Mouse (Mus musculus) limb, embryonic 13.5 days (tissue): Measurements from ENCODE around the gene Evi2a. TPM values are rescaled to one million over a fixed set of nuclear protein-coding genes. Genes with fewer than 3 reads are reported as not detected.
A peak's percentile ranks its signal among the peaks of the same experiment; 100 is the strongest.

Experiments used
- ATAC-seq: fragments of 200-750 bp; cut with Nextera tagmentation; 2 replicates; pipeline ENCODE4 v1.8.0; 2017; ENCODE audit warnings: low read depth, moderate number of reproducible peaks, moderate TSS enrichment; ENCODE audit not compliant: low FRiP score
- H3K27ac ChIP-seq: fragments of 300-500 bp; sonication (generic); 2 replicates; pipeline ENCODE4 v1.5.1; 2015; ENCODE audit warnings: inconsistent platforms, mild to moderate bottlenecking, moderate library complexity
- H3K27me3 ChIP-seq: fragments of 300-500 bp; sonication (generic); 2 replicates; pipeline ENCODE4 v1.6.1; 2015; ENCODE audit warnings: mild to moderate bottlenecking, inconsistent platforms
- H3K36me3 ChIP-seq: fragments of 300-500 bp; sonication (generic); 2 replicates; pipeline ENCODE4 v1.6.1; 2015; ENCODE audit warnings: inconsistent platforms, mild to moderate bottlenecking, moderate library complexity
- H3K4me1 ChIP-seq: fragments of 300-500 bp; sonication (generic); 2 replicates; pipeline ENCODE4 v1.6.1; 2015; ENCODE audit warnings: inconsistent platforms
- H3K4me2 ChIP-seq: fragments of 300-500 bp; sonication (generic); replicated peaks from 2 replicates; pipeline ENCODE4 v1.6.1; 2015; ENCODE audit warnings: inconsistent platforms, mild to moderate bottlenecking, moderate library complexity
- H3K4me3 ChIP-seq: fragments of 300-500 bp; sonication (generic); 2 replicates; pipeline ENCODE4 v1.5.1; 2015; ENCODE audit warnings: moderate library complexity, mild to moderate bottlenecking, inconsistent platforms
- H3K9ac ChIP-seq: fragments of 300-500 bp; sonication (generic); 2 replicates; pipeline ENCODE4 v1.6.1; 2015; ENCODE audit warnings: mild to moderate bottlenecking, inconsistent platforms
- H3K9me3 ChIP-seq: fragments of 300-500 bp; sonication (generic); 2 replicates; pipeline ENCODE4 v1.6.1; 2016; ENCODE audit warnings: inconsistent platforms
- WGBS: fragments of 180-500 bp; shearing (Covaris S2); methylation state at CpG from one replicate; pipeline ENCODE4 v1.1.7; 2015; 5-methylcytosine and 5-hydroxymethylcytosine counted together
- polyA plus RNA-seq: library from polyadenylated mRNA; unstranded; fragments of >200 nt; fragmentation: Nextera tagmentation; extraction: Ambion mirVana; gene quantifications from 2 replicates; pipeline ENCODE4 v1.2.1, GENCODE M21; 2015

Evi2a gene
- polyA plus RNA-seq, 1 experiment from 2014 or later: 4.0 TPM

GRCm38 (mm10) chr11:79533950-79534690, 3.7 kb upstream of the Evi2a start:
- H3K36me3 ChIP-seq: peaks cover 56% of the 10 kb centered on the region
- no peak overlapping the region for H3K9ac ChIP-seq
- 84% methylated on average over 8 of the region's 8 CpGs for WGBS
- H3K27me3 ChIP-seq: no peaks in the 10 kb centered on the region
- no peak overlapping the region for H3K4me3 ChIP-seq
- H3K9me3 ChIP-seq: no peaks in the 10 kb centered on the region
- no peak overlapping the region for H3K4me2 ChIP-seq
- peaks cover 6% of the 10 kb centered on the region for H3K4me1 ChIP-seq
- peak overlapping the region; percentile 52 for H3K27ac ChIP-seq
- no peak for ATAC-seq

- H3K27me3 ChIP-seq: no peaks in the 10 kb centered on the region
- no peak overlapping the region for H3K9ac ChIP-seq
- no peak for ATAC-seq
- WGBS: 84% methylated on average over 6 of the region's 6 CpGs
- no peak overlapping the region for H3K27ac ChIP-seq
- no peaks in the 10 kb centered on the region for H3K9me3 ChIP-seq
- peaks cover 59% of the 10 kb centered on the region for H3K36me3 ChIP-seq
- no peak overlapping the region for H3K4me2 ChIP-seq
- peaks cover 6% of the 10 kb centered on the region for H3K4me1 ChIP-seq
- H3K4me3 ChIP-seq: no peak overlapping the region
These were observed 2.9 kb upstream of the Evi2a start for GRCm38 (mm10) chr11:79533311-79533710.

- 85% methylated on average over 4 of the region's 4 CpGs for WGBS
- no peak overlapping the region for H3K4me3 ChIP-seq
- no peak for ATAC-seq
- H3K36me3 ChIP-seq: peaks cover 54% of the 10 kb centered on the region
- H3K4me2 ChIP-seq: no peak overlapping the region
- peaks cover 6% of the 10 kb centered on the region for H3K4me1 ChIP-seq
- no peaks in the 10 kb centered on the region for H3K9me3 ChIP-seq
- H3K27ac ChIP-seq: no peak overlapping the region
- H3K9ac ChIP-seq: no peak overlapping the region
- no peaks in the 10 kb centered on the region for H3K27me3 ChIP-seq
These were observed 1.1 kb upstream of the Evi2a start for GRCm38 (mm10) chr11:79531485-79531884.

- ATAC-seq: no peak
- WGBS: 86% methylated on average over 11 of the region's 11 CpGs
- H3K9ac ChIP-seq: no peak overlapping the region
- no peaks in the 10 kb centered on the region for H3K9me3 ChIP-seq
- H3K27ac ChIP-seq: no peak overlapping the region
- H3K4me1 ChIP-seq: peaks cover 6% of the 10 kb centered on the region
- H3K4me2 ChIP-seq: no peak overlapping the region
- peaks cover 48% of the 10 kb centered on the region for H3K36me3 ChIP-seq
- H3K4me3 ChIP-seq: no peak overlapping the region
- no peaks in the 10 kb centered on the region for H3K27me3 ChIP-seq
These were observed 365 bp upstream of the Evi2a start for GRCm38 (mm10) chr11:79530774-79531173.

DNA sequence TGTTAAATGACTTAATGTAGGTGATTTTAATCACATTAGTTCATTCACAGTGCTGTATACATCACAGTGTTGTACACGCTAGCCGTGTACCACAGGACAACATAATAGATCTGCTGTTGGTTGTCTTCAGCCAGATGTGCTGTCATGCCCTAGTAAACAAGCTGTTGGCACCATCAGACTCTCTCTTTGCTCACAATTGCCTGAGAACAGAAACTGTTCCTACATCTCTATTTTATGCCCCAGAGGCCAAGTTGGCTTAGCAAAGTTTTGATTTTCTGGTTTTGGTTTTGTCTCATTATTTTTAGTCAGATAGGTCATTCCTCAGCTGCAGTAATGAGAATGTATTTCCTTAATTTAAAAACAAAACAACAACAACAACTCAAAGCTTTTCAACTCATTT, 673 bp downstream of the Evi2a start:
- H3K9me3 ChIP-seq: no peaks in the 10 kb centered on the region
- H3K4me2 ChIP-seq: no peak overlapping the region
- peaks cover 6% of the 10 kb centered on the region for H3K4me1 ChIP-seq
- H3K36me3 ChIP-seq: peaks cover 49% of the 10 kb centered on the region
- 96% methylated on average over 2 of the region's 2 CpGs for WGBS
- H3K27ac ChIP-seq: no peak overlapping the region
- no peak for ATAC-seq
- H3K9ac ChIP-seq: no peak overlapping the region
- no peak overlapping the region for H3K4me3 ChIP-seq
- no peaks in the 10 kb centered on the region for H3K27me3 ChIP-seq

- no peak overlapping the region for H3K27ac ChIP-seq
- peaks cover 49% of the 10 kb centered on the region for H3K36me3 ChIP-seq
- ATAC-seq: no peak
- no peak overlapping the region for H3K9ac ChIP-seq
- H3K4me3 ChIP-seq: no peak overlapping the region
- no peak overlapping the region for H3K4me2 ChIP-seq
- peaks cover 4% of the 10 kb centered on the region for H3K4me1 ChIP-seq
- H3K9me3 ChIP-seq: no peaks in the 10 kb centered on the region
- H3K27me3 ChIP-seq: no peaks in the 10 kb centered on the region
- 96% methylated on average over 6 of the region's 6 CpGs for WGBS
These were observed 1.2 kb downstream of the Evi2a start for GRCm38 (mm10) chr11:79529226-79529625.

- no peaks in the 10 kb centered on the region for H3K4me1 ChIP-seq
- no peak overlapping the region for H3K9ac ChIP-seq
- no peak overlapping the region for H3K4me2 ChIP-seq
- no peak for ATAC-seq
- no peaks in the 10 kb centered on the region for H3K9me3 ChIP-seq
- no peak overlapping the region for H3K27ac ChIP-seq
- WGBS: 91% methylated on average over 3 of the region's 3 CpGs
- H3K36me3 ChIP-seq: peaks cover 47% of the 10 kb centered on the region
- no peak overlapping the region for H3K4me3 ChIP-seq
- no peaks in the 10 kb centered on the region for H3K27me3 ChIP-seq
These were observed 1.8 kb downstream of the Evi2a start for GRCm38 (mm10) chr11:79528601-79529000.

- Histone ChIP-seq H3K4me1 (no peaks in the 10 kb centered on the region), H3K9me3 (no peaks in the 10 kb centered on the region), H3K27me3 (no peaks in the 10 kb centered on the region), H3K36me3 (peaks cover 43% of the 10 kb centered on the region), H3K4me2 (no peak overlapping the region), H3K27ac (no peak overlapping the region), H3K4me3 (no peak overlapping the region), H3K9ac (no peak overlapping the region)
- ATAC-seq: no peak
- 93% methylated on average over 5 of the region's 5 CpGs for WGBS
These were observed 2.5 kb downstream of the Evi2a start for GRCm38 (mm10) chr11:79527739-79528384.

DNA sequence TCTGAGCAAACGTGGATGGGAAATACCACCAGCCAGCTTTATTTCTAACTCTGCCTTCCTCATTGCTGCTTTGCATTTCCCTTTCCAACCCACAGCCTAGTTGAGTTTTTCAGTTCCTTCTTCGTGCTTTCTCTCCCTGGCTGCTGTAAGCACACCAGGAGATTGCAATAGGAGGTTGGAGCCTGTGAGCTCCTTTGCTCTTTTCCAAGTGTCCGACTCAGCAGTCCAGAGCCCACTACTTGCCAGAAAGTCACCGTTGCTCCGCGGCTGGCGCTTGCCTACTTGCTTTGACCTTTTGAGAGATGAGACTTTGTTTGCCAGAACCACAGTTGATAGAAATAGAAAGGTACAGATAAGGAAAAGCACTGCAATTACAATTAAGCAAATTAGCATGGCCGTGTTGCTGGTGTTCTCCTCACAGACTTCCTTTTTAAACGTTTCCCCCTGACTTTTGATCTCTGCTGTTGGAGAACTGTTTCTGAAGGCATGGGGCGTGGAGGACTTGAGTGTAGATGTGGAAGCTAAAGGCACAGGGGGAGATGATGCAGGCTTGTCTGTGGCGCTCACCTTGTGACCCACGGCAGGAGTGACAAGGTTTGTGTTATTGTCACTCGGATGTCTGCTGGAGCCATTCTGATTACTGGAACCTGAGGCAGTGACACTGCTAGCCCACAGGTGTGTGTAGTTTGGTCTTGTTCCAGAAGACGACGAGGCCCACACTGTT, 3.2 kb downstream of the Evi2a start:
- 81% methylated on average over 15 of the region's 15 CpGs for WGBS
- no peak for ATAC-seq
- H3K4me3 ChIP-seq: no peak overlapping the region
- no peaks in the 10 kb centered on the region for H3K27me3 ChIP-seq
- no peaks in the 10 kb centered on the region for H3K9me3 ChIP-seq
- H3K36me3 ChIP-seq: peaks cover 39% of the 10 kb centered on the region
- no peak overlapping the region for H3K4me2 ChIP-seq
- H3K9ac ChIP-seq: no peak overlapping the region
- H3K4me1 ChIP-seq: no peaks in the 10 kb centered on the region
- no peak overlapping the region for H3K27ac ChIP-seq

- H3K4me1 ChIP-seq: no peaks in the 10 kb centered on the region
- ATAC-seq: no peak
- H3K27ac ChIP-seq: no peak overlapping the region
- no peak overlapping the region for H3K9ac ChIP-seq
- H3K4me3 ChIP-seq: no peak overlapping the region
- 93% methylated on average over 3 of the region's 3 CpGs for WGBS
- peaks cover 35% of the 10 kb centered on the region for H3K36me3 ChIP-seq
- no peaks in the 10 kb centered on the region for H3K9me3 ChIP-seq
- H3K4me2 ChIP-seq: no peak overlapping the region
- H3K27me3 ChIP-seq: no peaks in the 10 kb centered on the region
These were observed 3.9 kb downstream of the Evi2a start for GRCm38 (mm10) chr11:79526549-79526948.

DNA sequence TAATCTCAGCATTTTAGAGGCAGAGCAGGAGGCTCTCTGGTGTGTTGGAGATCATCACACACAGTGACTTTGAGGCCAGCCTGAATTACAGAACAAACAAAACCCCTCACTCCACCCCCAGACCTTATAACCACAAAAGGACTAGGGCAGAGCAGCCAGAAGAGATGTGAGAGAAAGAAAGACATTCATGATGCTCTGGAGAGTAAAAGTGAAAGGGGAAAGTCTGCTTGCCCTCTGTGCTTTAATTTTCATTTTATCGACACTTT, 6.2 kb downstream of the Evi2a start:
- no peak overlapping the region for H3K27ac ChIP-seq
- H3K4me2 ChIP-seq: no peak overlapping the region
- 86% methylated on average over 1 of the region's 1 CpGs for WGBS
- no peak overlapping the region for H3K9ac ChIP-seq
- H3K27me3 ChIP-seq: no peaks in the 10 kb centered on the region
- no peaks in the 10 kb centered on the region for H3K9me3 ChIP-seq
- H3K4me3 ChIP-seq: no peak overlapping the region
- H3K4me1 ChIP-seq: no peaks in the 10 kb centered on the region
- ATAC-seq: no peak
- peaks cover 28% of the 10 kb centered on the region for H3K36me3 ChIP-seq

GRCm38 (mm10) chr11:79523560-79524309, 6.7 kb downstream of the Evi2a start, which contains the start of gene Evi2b:
TSS of gene Evi2b (minus strand) at chr11:79523762.
- ATAC-seq: no peak
- Histone ChIP-seq H3K9ac (no peak within 1 kb of the TSS), H3K4me3 (no peak within 1 kb of the TSS), H3K4me2 (no peak within 1 kb of the TSS), H3K27me3 (no peaks in the 10 kb centered on the region), H3K36me3 (peaks cover 27% of the 10 kb centered on the region), H3K27ac (no peak within 1 kb of the TSS), H3K4me1 (no peaks in the 10 kb centered on the region), H3K9me3 (no peaks in the 10 kb centered on the region)
- 81% methylated on average over 10 of the region's 10 CpGs for WGBS
